Mouse (Mus musculus): ENCODE data around the gene Gm21190. TPM values are rescaled to one million over a fixed set of nuclear protein-coding genes. Genes with fewer than 3 reads are reported as not detected.
"Not testable (repeated sequence)": the region's sequence is repeated elsewhere in the genome, so short reads cannot be mapped to it uniquely, and the experiment has no call there.

The Gm21190 gene
- polyA plus RNA-seq, 1 experiment from 2014 or later: not detected

DNA sequence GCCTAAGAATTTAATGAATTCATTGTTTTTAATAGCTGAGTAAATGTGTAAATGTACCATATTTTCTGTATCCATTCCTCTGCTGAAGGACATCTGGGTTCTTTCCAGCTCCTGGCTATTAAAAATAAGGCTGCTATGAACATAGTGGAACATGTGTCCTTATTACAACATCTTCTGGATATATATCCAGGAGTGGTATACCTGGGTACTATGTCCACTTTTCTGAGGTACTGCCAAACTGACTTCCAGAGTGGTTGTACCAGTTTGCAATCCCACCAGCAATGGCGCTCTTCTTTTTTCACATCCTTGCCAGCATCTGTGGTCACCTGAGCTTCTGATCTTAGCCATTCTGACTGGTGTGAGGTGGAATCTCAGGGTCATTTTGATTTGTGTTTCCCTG lies 19.1 kb downstream of the Gm21190 start:
- H3K9ac ChIP-seq; H3K36me3 ChIP-seq; H3K27me3 ChIP-seq (replicated peaks); H3K4me1 ChIP-seq (replicated peaks); H3K4me2 ChIP-seq (replicated peaks); H3K4me3 ChIP-seq (replicated peaks); H3K27ac ChIP-seq; ATAC-seq; H3K9me3 ChIP-seq: not testable (repeated sequence)
- 69% methylated on average over 1 of the region's 1 CpGs for WGBS

GRCm38 (mm10) chr5:15508460-15509451 lies 20.3 kb downstream of the Gm21190 start:
- ATAC-seq; H3K36me3 ChIP-seq; H3K9me3 ChIP-seq; H3K4me2 ChIP-seq (replicated peaks); H3K4me1 ChIP-seq (replicated peaks); H3K27me3 ChIP-seq (replicated peaks); H3K27ac ChIP-seq; H3K4me3 ChIP-seq (replicated peaks); H3K9ac ChIP-seq: not testable (repeated sequence)
- WGBS: 68% methylated on average over 6 of the region's 6 CpGs

DNA sequence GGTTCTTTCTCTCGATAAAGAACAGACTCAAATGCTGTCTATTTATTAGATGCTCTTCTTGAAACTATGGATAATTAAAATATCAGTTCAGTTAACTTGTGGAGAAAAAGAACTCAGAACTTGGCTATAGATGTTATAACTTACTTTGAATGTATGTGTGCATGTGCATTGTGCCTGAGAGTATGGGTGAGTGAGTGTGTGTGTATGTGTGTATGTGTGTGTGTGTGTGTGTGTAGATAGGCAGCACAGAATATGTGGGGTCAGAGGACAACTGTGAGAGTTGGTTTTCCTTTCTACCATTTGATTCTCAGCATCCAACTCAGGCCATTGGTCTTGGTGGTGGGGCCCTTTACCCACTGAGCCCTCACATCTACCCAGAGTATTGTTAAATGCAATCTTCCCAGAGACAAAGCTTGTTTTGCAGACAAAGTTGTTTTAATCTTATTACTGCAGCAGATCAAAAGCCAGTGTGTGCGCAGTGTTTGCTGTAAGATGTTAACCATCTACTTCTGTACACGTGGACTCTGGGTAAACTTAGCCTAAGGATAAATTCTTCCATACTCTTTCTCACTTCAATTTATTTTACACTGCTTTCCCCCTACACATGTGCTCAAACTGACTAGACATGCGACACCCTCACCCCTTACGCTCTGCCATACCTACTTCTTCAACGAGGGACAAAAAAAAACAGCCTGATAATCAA lies 21.1 kb downstream of the Gm21190 start:
- not testable (repeated sequence) for H3K27me3 ChIP-seq (replicated peaks); H3K27ac ChIP-seq; H3K4me1 ChIP-seq (replicated peaks); H3K9ac ChIP-seq; H3K36me3 ChIP-seq; H3K9me3 ChIP-seq; H3K4me2 ChIP-seq (replicated peaks); H3K4me3 ChIP-seq (replicated peaks)
- peak; percentile 39 for ATAC-seq
- WGBS: 57% methylated on average over 6 of the region's 6 CpGs

DNA sequence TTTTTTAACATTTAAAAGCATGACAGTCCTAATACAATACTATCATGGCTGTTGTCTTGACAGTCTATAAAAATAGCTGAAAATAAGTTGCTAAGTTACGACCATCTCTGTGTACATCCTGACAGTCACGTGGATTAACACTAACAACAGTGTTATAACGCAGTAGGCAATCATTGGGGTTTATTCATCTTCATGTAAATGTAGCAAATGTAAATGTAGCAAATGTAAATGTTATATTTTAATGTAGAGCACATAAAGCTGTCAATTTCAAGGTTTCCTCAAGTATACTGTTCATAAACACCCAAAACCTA lies 21.8 kb downstream of the Gm21190 start:
- no peak overlapping the region for H3K4me3 ChIP-seq (replicated peaks)
- ATAC-seq: peak; percentile 39
- 73% methylated on average over 3 of the region's 3 CpGs for WGBS

DNA sequence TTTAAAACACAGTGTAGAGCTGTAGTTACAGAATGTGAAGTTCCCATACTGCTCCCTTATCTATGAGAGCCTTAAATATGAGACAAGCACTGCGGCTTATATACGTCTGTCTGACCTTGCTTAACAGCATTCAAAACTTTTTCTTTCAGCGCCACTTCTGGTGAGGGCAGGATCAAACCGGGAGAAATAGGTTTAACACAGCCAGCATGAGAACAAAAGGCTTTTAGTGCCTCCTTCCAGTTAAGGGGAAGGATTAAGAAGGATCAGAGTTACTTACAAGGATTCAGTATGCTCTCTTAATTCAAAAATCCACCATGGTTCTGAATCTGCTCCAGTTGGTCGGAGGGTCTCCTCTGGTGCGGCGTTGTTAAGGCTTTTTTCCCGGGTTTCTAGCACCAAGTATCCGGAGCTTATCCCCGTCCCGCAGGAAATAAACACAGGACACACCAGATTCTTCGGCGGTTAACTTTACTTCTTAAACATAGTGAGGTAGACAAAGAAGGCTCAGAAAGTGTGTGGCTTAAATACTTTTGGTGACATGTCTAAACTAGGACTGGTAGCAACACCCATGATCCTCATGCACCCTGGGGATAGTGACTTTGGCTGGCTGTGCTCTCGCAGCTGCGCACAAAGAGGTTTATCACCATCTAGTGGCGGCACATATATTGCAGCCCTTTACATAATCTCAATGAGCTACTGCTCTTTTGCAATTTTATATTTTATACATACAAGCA lies 22.3 kb downstream of the Gm21190 start:
- Histone ChIP-seq H3K27me3 (replicated peaks) (no peaks in the 10 kb centered on the region), H3K27ac (no peak overlapping the region), H3K4me2 (replicated peaks) (peak overlapping the region; percentile 18; the same call in 1 of the 2 replicates), H3K4me1 (replicated peaks) (no peaks in the 10 kb centered on the region), H3K9ac (no peak overlapping the region), H3K36me3 (no peaks in the 10 kb centered on the region), H3K4me3 (replicated peaks) (0 out of 2 replicates have a peak overlapping the region, but pooled peaks have one; percentile 0), H3K9me3 (no peaks in the 10 kb centered on the region)
- peak; percentile 87 for ATAC-seq
- 46% methylated on average over 16 of the region's 16 CpGs for WGBS

More for the DNA sequence above, 21.8 kb downstream of the Gm21190 start:
- no peaks in the 10 kb centered on the region for H3K9me3 ChIP-seq
- H3K9ac ChIP-seq: no peak overlapping the region
- H3K27me3 ChIP-seq (replicated peaks): no peaks in the 10 kb centered on the region
- no peak overlapping the region for H3K4me2 ChIP-seq (replicated peaks)
- H3K36me3 ChIP-seq: no peaks in the 10 kb centered on the region
- H3K27ac ChIP-seq: no peak overlapping the region
- H3K4me1 ChIP-seq (replicated peaks): no peaks in the 10 kb centered on the region

GRCm38 (mm10) chr5:15498774-15499400 lies 30.1 kb downstream of the Gm21190 start:
- H3K27me3 ChIP-seq (replicated peaks); H3K9me3 ChIP-seq; H3K4me2 ChIP-seq (replicated peaks); H3K4me1 ChIP-seq (replicated peaks); H3K9ac ChIP-seq; H3K27ac ChIP-seq; H3K36me3 ChIP-seq; H3K4me3 ChIP-seq (replicated peaks): not testable (repeated sequence)
- WGBS: 33% methylated on average over 5 of the region's 5 CpGs
- ATAC-seq: peak; percentile 80

- H3K27me3 ChIP-seq (replicated peaks); H3K9ac ChIP-seq; ATAC-seq; H3K4me3 ChIP-seq (replicated peaks); H3K27ac ChIP-seq; H3K36me3 ChIP-seq; H3K4me1 ChIP-seq (replicated peaks); H3K4me2 ChIP-seq (replicated peaks); H3K9me3 ChIP-seq: not testable (repeated sequence)
- 71% methylated on average over 3 of the region's 3 CpGs for WGBS
Measured at GRCm38 (mm10) chr5:15498350-15498749, 30.7 kb downstream of the Gm21190 start.

DNA sequence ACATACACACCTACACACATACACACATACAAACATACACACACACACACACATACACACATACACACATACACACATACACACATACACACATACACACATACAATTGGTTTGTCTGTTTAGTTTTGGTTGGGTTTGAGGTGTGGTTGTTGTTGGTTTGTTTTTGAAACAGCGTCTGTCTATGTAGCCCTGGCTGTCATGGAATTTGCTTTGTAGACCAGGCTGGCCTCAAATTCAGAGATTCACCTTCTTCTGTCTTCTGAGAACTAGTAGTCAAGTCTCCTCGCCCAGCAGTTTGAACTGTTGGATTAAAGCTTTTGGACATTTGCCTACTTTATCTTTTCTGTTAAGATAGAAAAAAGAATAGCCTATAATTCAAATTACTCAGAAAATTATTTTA lies 38.1 kb downstream of the Gm21190 start:
- ATAC-seq; H3K27me3 ChIP-seq (replicated peaks); H3K36me3 ChIP-seq; H3K4me3 ChIP-seq (replicated peaks); H3K9me3 ChIP-seq; H3K9ac ChIP-seq; H3K4me1 ChIP-seq (replicated peaks); H3K4me2 ChIP-seq (replicated peaks); H3K27ac ChIP-seq: not testable (repeated sequence)
- WGBS: 57% methylated on average over 2 of the region's 2 CpGs

DNA sequence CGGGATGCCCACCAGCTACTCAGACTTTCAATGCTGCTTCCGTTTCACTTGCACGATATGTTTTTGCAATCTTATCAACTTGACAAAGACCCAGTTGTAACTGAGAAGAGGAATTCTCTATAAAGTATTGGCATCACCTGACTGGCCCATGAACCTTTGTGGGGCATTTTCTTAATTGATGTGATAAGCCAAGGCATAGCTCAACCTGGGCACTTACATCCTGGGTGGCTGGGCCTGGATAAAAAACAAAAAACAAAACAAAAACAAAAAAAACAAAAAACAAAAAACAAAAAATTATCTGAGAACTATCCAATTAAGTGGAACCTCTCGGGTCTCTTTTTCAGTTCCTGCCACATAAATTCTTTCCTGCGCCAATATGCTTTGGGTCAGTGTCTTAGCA lies 40.3 kb downstream of the Gm21190 start:
- WGBS: 85% methylated on average over 5 of the region's 5 CpGs
- no peak for ATAC-seq
- no peak overlapping the region for H3K27ac ChIP-seq
- H3K4me1 ChIP-seq (replicated peaks): no peaks in the 10 kb centered on the region
- H3K4me2 ChIP-seq (replicated peaks): no peak overlapping the region
- H3K4me3 ChIP-seq (replicated peaks): no peak overlapping the region
- H3K36me3 ChIP-seq: no peaks in the 10 kb centered on the region
- H3K9ac ChIP-seq: no peak overlapping the region
- H3K27me3 ChIP-seq (replicated peaks): no peaks in the 10 kb centered on the region
- no peaks in the 10 kb centered on the region for H3K9me3 ChIP-seq

DNA sequence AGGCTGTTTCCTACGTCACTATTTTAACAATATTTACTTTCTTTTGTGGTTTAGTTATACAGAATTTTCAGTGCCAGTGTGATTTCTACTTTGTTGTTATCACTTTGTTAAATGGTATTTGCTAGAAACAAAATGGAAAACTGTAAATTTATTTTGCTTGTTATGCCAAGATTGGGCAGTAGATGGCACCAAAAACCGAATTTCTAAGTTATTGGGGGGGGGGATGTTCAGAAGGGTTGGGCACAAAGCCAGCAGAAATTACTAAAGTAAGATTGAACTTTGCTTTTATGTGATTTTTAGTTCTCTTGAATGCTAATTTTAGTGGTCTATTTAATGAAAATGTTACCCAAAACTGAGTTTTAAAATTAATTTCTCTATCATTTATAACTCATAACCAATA lies 44.4 kb downstream of the Gm21190 start:
- not testable (repeated sequence) for H3K36me3 ChIP-seq; H3K27ac ChIP-seq; H3K9me3 ChIP-seq; H3K9ac ChIP-seq; H3K4me3 ChIP-seq (replicated peaks); ATAC-seq; H3K4me2 ChIP-seq (replicated peaks); H3K4me1 ChIP-seq (replicated peaks); H3K27me3 ChIP-seq (replicated peaks)
- WGBS: 23% methylated on average over 2 of the region's 2 CpGs

- H3K36me3 ChIP-seq; H3K4me3 ChIP-seq (replicated peaks); H3K4me1 ChIP-seq (replicated peaks); H3K27me3 ChIP-seq (replicated peaks); H3K4me2 ChIP-seq (replicated peaks); H3K9ac ChIP-seq; H3K9me3 ChIP-seq; ATAC-seq; H3K27ac ChIP-seq: not testable (repeated sequence)
- 56% methylated on average over 4 of the region's 4 CpGs for WGBS
Measured at GRCm38 (mm10) chr5:15483576-15483975, 45.4 kb downstream of the Gm21190 start.

GRCm38 (mm10) chr5:15482815-15483214 lies 46.2 kb downstream of the Gm21190 start:
- H3K9me3 ChIP-seq; ATAC-seq; H3K36me3 ChIP-seq; H3K9ac ChIP-seq; H3K4me1 ChIP-seq (replicated peaks); H3K27me3 ChIP-seq (replicated peaks); H3K27ac ChIP-seq; H3K4me2 ChIP-seq (replicated peaks); H3K4me3 ChIP-seq (replicated peaks): not testable (repeated sequence)
- WGBS: 58% methylated on average over 2 of the region's 2 CpGs

All from intestine, embryonic 15.5 days (tissue).